Mouse (Mus musculus) testis, adult 2 months (tissue): ENCODE measurements around the gene Casp2. TPM values are rescaled to one million over a fixed set of nuclear protein-coding genes. Genes with fewer than 3 reads are reported as not detected.

Experiments used
- H3K27ac ChIP-seq: fragments of 200-500 bp; 2 replicates; pipeline ENCODE4 v1.5.1; 2012; ENCODE audit warnings: low read depth, low read length; ENCODE audit not compliant: control insufficient read depth, insufficient read depth
- H3K27me3 ChIP-seq: fragments of 200-500 bp; 2 replicates; pipeline ENCODE4 v1.6.1; 2012; ENCODE audit warnings: mild to moderate bottlenecking, low read length, moderate library complexity; ENCODE audit not compliant: control insufficient read depth, insufficient read depth
- H3K36me3 ChIP-seq: fragments of 200-500 bp; 2 replicates; pipeline ENCODE4 v1.6.1; 2012; ENCODE audit warnings: mild to moderate bottlenecking, low read length; ENCODE audit not compliant: control insufficient read depth, insufficient read depth
- H3K4me1 ChIP-seq: fragments of 200-500 bp; 2 replicates; pipeline ENCODE4 v1.6.1; 2012; ENCODE audit warnings: low read length; ENCODE audit not compliant: control insufficient read depth, insufficient read depth
- H3K4me3 ChIP-seq: fragments of 200-500 bp; 2 replicates; pipeline ENCODE4 v1.5.1; 2012; ENCODE audit warnings: low read depth, mild to moderate bottlenecking, low read length, moderate library complexity, mixed read lengths; ENCODE audit not compliant: control insufficient read depth
- CTCF ChIP-seq: fragments of 200-500 bp; IDR thresholded peaks from 2 replicates; pipeline ENCODE4 v1.5.1; 2012; ENCODE audit warnings: low read depth, mild to moderate bottlenecking, inconsistent platforms, low read length, moderate library complexity; ENCODE audit not compliant: control insufficient read depth, insufficient read depth, insufficient replicate concordance
- POLR2A ChIP-seq: fragments of 200-500 bp; IDR thresholded peaks from 2 replicates; pipeline ENCODE4 v1.6.1; 2012; ENCODE audit warnings: low read depth, mild to moderate bottlenecking, inconsistent platforms, low read length, moderate library complexity; ENCODE audit not compliant: control insufficient read depth
- polyA plus RNA-seq: library from polyadenylated mRNA; depleted of rRNA; stranded (reverse); fragments of >200 nt; gene quantifications from 2 replicates; pipeline ENCODE4 v1.2.3, GENCODE M21; 2012; rRNA removed

The Casp2 gene
- polyA plus RNA-seq, 1 experiment = 10.4 TPM

DNA sequence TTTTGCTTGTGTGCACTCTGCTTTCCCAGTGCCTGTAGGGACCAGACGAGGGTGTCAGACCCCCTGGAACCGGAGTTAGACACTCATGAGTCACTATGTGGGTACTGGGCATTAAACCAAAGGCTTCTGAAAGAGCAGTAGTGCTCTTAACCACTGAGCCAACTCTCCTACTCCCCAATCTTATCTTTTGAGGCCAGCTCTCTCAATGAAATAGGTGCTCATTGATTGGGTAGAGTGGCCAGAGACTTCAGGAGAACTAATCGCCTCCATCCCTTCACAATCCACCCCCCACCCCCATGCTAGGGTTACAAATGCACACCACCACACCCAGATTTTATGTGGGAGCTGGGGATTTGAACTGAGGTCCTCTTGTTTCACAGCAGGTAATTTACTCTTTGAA lies 64.0 kb downstream of the Casp2 start:
- TF ChIP-seq CTCF = no peak
- TF ChIP-seq POLR2A = no peak
- Histone ChIP-seq H3K27me3 (peaks cover 4% of the 10 kb centered on the region; the same call in 1 of the 2 replicates), H3K27ac (no peak overlapping the region), H3K4me3 (no peak overlapping the region), H3K4me1 (peaks cover 4% of the 10 kb centered on the region), H3K36me3 (no peaks in the 10 kb centered on the region)

DNA sequence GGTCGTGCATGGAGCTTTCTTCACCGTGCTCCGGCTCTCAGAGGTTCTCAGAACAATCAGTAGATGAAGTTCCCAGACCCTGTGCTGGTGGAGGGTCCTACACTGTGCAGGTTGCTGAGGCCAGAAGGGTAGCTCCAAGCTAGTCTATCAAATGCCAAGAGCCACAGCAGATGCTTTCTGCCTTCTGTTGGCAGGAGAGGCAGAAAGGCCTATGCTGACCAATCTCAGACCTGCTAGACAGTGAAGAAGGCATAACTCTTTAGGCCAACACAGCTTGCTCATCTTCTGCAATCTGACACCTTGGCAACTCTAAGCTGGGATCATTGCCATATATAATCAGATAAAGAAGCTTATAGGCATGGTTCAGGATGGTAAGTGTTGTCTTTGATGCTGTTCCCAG lies 65.4 kb downstream of the Casp2 start:
- no peak for TF ChIP-seq CTCF
- H3K36me3 ChIP-seq = no peaks in the 10 kb centered on the region
- no peak overlapping the region for H3K27ac ChIP-seq
- no peaks in the 10 kb centered on the region for H3K27me3 ChIP-seq
- no peaks in the 10 kb centered on the region for H3K4me1 ChIP-seq
- H3K4me3 ChIP-seq = no peak overlapping the region

DNA sequence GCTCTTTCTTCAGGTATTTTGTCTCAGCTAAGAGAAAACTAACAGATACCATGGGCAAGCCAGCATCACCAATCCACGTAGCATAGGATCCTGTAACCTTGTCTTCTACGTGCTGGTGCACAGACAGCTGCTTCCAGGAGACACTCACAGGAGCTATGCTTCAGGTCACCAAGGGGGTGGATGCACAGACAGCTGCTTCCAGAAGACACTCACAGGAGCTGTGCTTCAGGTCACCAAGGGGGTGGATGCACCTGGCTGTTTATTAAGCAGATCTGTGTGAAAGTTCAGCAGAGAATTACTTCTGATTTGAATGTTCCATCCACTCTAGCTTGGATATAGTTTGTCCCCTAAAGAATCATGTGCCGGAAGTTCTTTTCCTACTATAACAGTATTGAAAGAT lies 66.2 kb downstream of the Casp2 start:
- no peaks in the 10 kb centered on the region for H3K4me1 ChIP-seq
- no peaks in the 10 kb centered on the region for H3K36me3 ChIP-seq
- H3K27ac ChIP-seq = no peak overlapping the region
- H3K4me3 ChIP-seq = no peak overlapping the region
- TF ChIP-seq POLR2A = no peak
- H3K27me3 ChIP-seq = no peaks in the 10 kb centered on the region

Other genes starting within 250 kb of the Casp2 start
- not detected in 2 replicates for gene Sva, start 226.6 kb upstream of the Casp2 start, polyA plus RNA-seq
- not detected in 2 replicates for gene Tas2r139, start 124.0 kb upstream of the Casp2 start, polyA plus RNA-seq
- not detected in 2 replicates for gene Tas2r144, start 49.7 kb upstream of the Casp2 start, polyA plus RNA-seq
- 6.3 and 6.5 TPM in 2 replicates for gene Gstk1, start 19.1 kb upstream of the Casp2 start, polyA plus RNA-seq
- gene Tmem139, start 3.0 kb upstream of the Casp2 start, polyA plus RNA-seq = 0.12 TPM in 1 of 2 replicates, not detected in the other
- gene Clcn1, start 21.7 kb downstream of the Casp2 start, polyA plus RNA-seq = 0.84 and 0.89 TPM in 2 replicates
- 11.9 and 12.0 TPM in 2 replicates for gene Fam131b, start 59.7 kb downstream of the Casp2 start, polyA plus RNA-seq
- gene Zyx, start 84.6 kb downstream of the Casp2 start, polyA plus RNA-seq = 35.2 and 40.1 TPM in 2 replicates
- gene Epha1, start 108.3 kb downstream of the Casp2 start, polyA plus RNA-seq = 0.30 and 0.76 TPM in 2 replicates
- gene Tas2r143, start 135.3 kb downstream of the Casp2 start, polyA plus RNA-seq = not detected in 2 replicates
- not detected in 2 replicates for gene Tas2r135, start 140.4 kb downstream of the Casp2 start, polyA plus RNA-seq
- gene Tas2r126, start 169.6 kb downstream of the Casp2 start, polyA plus RNA-seq = not detected in 2 replicates
- gene Olfr458, start 200.2 kb downstream of the Casp2 start, polyA plus RNA-seq = 0.16 TPM in 1 of 2 replicates, not detected in the other
- not detected in 2 replicates for gene Olfr457, start 211.3 kb downstream of the Casp2 start, polyA plus RNA-seq
- 0.20 and 0.42 TPM in 2 replicates for gene Olfr456, start 222.2 kb downstream of the Casp2 start, polyA plus RNA-seq